Mouse (Mus musculus) testis, adult 2 months (tissue): Measurements from ENCODE around the gene Cygb. TPM values are rescaled to one million over a fixed set of nuclear protein-coding genes. Genes with fewer than 3 reads are reported as not detected.
A peak's percentile ranks its signal among the peaks of the same experiment; 100 is the strongest.
"Not testable (repeated sequence)": the region's sequence is repeated elsewhere in the genome, so short reads cannot be mapped to it uniquely, and the experiment has no call there.

Experiments
- H3K27ac ChIP-seq: fragments of 200-500 bp; 2 replicates; pipeline ENCODE4 v1.5.1; 2012; ENCODE audit warnings: low read depth, low read length; ENCODE audit not compliant: control insufficient read depth, insufficient read depth
- H3K27me3 ChIP-seq: fragments of 200-500 bp; 2 replicates; pipeline ENCODE4 v1.6.1; 2012; ENCODE audit warnings: mild to moderate bottlenecking, low read length, moderate library complexity; ENCODE audit not compliant: control insufficient read depth, insufficient read depth
- H3K36me3 ChIP-seq: fragments of 200-500 bp; 2 replicates; pipeline ENCODE4 v1.6.1; 2012; ENCODE audit warnings: mild to moderate bottlenecking, low read length; ENCODE audit not compliant: control insufficient read depth, insufficient read depth
- H3K4me1 ChIP-seq: fragments of 200-500 bp; 2 replicates; pipeline ENCODE4 v1.6.1; 2012; ENCODE audit warnings: low read length; ENCODE audit not compliant: control insufficient read depth, insufficient read depth
- H3K4me3 ChIP-seq: fragments of 200-500 bp; 2 replicates; pipeline ENCODE4 v1.5.1; 2012; ENCODE audit warnings: low read depth, mild to moderate bottlenecking, low read length, moderate library complexity, mixed read lengths; ENCODE audit not compliant: control insufficient read depth
- CTCF ChIP-seq: fragments of 200-500 bp; IDR thresholded peaks from 2 replicates; pipeline ENCODE4 v1.5.1; 2012; ENCODE audit warnings: low read depth, mild to moderate bottlenecking, inconsistent platforms, low read length, moderate library complexity; ENCODE audit not compliant: control insufficient read depth, insufficient read depth, insufficient replicate concordance
- POLR2A ChIP-seq: fragments of 200-500 bp; IDR thresholded peaks from 2 replicates; pipeline ENCODE4 v1.6.1; 2012; ENCODE audit warnings: low read depth, mild to moderate bottlenecking, inconsistent platforms, low read length, moderate library complexity; ENCODE audit not compliant: control insufficient read depth
- polyA plus RNA-seq: library from polyadenylated mRNA; depleted of rRNA; stranded (reverse); fragments of >200 nt; gene quantifications from 2 replicates; pipeline ENCODE4 v1.2.3, GENCODE M21; 2012

The Cygb gene
- polyA plus RNA-seq, 1 experiment = 3.7 TPM

DNA sequence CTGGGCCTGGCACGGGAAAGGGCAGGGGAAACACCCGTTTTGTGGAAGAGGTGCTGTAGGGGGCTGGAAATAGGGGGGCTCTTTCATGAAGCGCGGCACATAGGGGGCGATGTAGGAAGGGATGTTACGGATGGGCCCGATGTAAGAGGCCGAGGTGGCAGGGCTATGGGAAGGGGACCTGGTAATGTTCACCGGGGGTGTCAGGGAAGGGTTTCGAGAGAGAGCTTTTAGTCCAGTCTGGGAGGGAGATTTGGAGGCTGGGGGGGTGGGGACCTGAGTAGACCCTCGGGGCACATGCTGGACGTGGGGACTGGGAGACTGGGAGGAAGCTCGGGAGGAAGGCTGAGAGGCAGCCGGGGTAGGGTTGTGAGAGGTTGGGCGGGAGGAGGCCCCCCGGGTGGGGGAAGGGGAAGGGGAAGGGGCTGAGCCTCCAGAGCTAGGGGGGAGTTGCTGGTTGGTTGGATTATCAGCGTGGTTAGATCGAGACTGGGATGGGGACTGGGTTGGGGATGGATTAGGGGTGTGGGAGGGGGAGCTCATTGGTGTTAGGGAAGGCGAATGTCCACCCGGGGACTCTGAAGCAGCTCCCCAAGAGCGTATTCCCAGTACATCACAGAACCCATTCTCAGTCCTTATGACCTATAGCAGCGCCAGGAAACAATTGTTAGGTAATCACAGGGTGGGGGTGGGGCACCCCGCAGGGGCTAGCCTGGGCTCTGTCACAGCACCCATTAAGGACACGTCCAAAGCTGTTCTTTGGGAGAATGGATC, 26.4 kb upstream of the Cygb start:
- peak overlapping the region; percentile 91 for H3K4me3 ChIP-seq
- H3K4me1 ChIP-seq = peaks cover 3% of the 10 kb centered on the region; the same call in 1 of the 2 replicates
- H3K27ac ChIP-seq = peak overlapping the region; percentile 9; the same call in 1 of the 2 replicates
- no peaks in the 10 kb centered on the region for H3K36me3 ChIP-seq
- peak; percentile 53; the same call in 1 of the 2 replicates for TF ChIP-seq POLR2A
- no peak for TF ChIP-seq CTCF
- no peaks in the 10 kb centered on the region for H3K27me3 ChIP-seq

DNA sequence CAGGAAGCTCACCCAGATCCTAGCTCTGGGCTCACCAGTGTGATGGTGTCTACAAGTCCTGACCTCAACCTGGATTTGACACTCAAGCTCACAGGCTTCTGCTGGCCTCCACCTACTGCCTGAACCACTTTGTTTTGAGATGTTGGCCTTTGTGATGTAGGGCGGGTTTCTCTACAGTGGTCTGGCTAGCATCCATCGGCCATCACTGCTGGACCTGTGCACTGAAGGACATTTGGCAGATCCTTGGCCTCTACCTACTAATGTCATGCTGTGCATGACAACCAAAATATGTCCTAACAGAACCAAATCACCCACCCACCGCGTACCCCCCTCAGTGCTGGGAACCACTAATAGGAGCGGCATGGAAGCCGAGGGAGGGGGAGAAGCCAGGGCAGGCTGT, 25.0 kb upstream of the Cygb start:
- peak overlapping the region; percentile 91 for H3K4me3 ChIP-seq
- no peaks in the 10 kb centered on the region for H3K36me3 ChIP-seq
- H3K27ac ChIP-seq = peak overlapping the region; percentile 37
- peaks cover 3% of the 10 kb centered on the region; the same call in 1 of the 2 replicates for H3K4me1 ChIP-seq
- no peak for TF ChIP-seq CTCF
- peak; percentile 39; the same call in 1 of the 2 replicates for TF ChIP-seq POLR2A
- no peaks in the 10 kb centered on the region for H3K27me3 ChIP-seq

DNA sequence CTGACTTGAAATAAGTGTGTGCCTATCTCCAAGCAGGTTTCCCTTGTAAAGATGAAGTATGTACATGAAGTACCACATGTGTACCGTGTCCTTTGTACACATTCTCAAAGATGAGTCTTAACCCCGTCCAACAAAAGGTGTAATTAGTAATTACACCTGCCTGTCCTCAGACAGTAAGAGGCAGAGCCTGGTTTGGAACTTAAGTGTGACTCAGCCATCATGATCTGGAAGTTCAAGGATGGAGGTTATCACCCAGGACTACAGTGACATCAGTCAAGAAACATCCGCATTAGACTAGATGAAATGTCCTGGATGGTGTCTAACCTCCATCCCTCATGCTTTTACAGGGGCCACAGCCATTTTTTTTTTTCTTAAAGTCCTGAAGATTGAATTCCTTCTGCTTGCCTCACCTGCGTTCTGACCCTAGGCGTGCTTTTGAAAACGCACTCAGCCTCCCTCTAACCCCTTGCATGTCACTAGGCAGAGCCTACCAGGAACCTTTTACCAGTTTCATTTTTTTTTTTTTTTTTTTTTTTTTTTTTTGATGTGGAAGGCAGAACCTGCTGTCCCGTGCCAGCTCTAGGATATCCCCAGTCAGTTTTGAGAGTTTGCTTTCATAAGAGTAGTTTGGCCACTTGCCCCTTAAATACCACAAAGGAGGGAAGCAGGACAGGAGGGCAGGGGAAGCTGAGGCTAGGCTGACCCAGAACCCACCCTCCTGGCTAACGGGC, 23.8 kb upstream of the Cygb start:
- H3K36me3 ChIP-seq = peaks cover under 1% of the 10 kb centered on the region; the same call in 1 of the 2 replicates
- peak overlapping the region; percentile 91 for H3K4me3 ChIP-seq
- H3K27me3 ChIP-seq = no peaks in the 10 kb centered on the region
- TF ChIP-seq CTCF (no peak), POLR2A (no peak)
- H3K27ac ChIP-seq = 0 out of 2 replicates have a peak overlapping the region, but pooled peaks have one; percentile 12
- peaks cover 1% of the 10 kb centered on the region; the same call in 1 of the 2 replicates for H3K4me1 ChIP-seq

DNA sequence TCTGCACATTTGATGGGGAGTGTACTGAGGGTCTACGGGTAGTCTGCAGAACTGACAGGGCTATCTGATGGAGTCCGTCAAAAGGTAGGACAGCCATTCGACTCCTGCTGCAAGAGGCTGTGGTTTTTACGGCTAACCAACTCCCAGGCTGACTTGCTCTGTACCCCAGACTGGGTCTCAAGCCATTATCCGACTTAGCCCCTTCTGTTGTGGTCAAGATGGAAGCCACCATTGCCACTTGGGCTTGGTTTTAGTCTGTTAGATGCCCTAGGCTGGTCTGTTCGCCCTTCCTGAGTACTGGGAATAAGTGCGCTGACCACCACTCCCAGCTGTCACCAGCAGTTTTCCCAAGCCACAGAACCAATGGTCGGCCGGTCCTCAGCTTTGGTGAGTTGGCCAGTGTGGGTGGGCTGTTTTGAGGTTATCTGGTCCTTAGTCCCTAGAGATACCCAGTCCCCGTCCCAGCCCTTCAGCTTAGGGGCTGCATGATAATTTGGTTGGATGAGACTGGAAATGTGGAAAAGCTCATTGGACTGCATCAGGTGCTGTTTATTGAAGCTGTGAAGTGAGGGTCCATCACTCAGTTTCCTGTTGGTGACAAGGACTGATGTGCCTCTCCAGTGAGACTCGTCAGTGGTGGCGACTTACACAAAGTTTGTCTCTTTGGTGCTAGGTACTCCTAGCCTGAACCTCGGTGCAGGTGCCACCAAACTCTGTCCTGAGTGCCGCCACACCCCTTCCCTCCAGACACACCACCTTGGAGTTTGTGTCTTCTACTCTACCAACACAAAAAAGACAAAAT, 22.3 kb upstream of the Cygb start:
- H3K4me3 ChIP-seq = peak overlapping the region; percentile 12
- H3K27me3 ChIP-seq = no peaks in the 10 kb centered on the region
- H3K36me3 ChIP-seq = peaks cover 2% of the 10 kb centered on the region; the same call in 1 of the 2 replicates
- TF ChIP-seq CTCF (no peak), POLR2A (no peak; the same call in 1 of the 2 replicates)
- peaks cover 2% of the 10 kb centered on the region for H3K4me1 ChIP-seq
- H3K27ac ChIP-seq = no peak overlapping the region

DNA sequence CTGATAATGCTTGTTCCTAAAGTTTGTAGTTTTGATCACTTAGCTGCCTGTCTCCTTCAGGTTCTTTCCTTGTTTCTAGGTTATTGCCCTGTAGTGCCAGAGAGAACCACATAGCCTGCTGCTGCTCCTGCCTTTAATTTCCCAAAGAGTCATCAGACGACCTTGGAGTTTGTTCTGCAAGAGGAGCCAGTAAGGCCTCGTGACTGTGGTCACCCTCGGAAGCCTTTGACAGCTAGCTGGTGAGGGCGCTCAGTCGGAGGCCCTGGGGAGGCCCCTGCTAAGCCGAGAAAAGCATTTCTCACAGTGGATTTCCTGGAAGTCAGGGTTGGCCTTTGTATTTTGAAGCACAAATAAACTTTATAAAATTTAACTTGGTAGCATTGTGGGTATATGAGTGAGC, 21.3 kb upstream of the Cygb start:
- not testable (repeated sequence) for H3K36me3 ChIP-seq, H3K4me1 ChIP-seq, H3K27ac ChIP-seq, H3K4me3 ChIP-seq, H3K27me3 ChIP-seq

DNA sequence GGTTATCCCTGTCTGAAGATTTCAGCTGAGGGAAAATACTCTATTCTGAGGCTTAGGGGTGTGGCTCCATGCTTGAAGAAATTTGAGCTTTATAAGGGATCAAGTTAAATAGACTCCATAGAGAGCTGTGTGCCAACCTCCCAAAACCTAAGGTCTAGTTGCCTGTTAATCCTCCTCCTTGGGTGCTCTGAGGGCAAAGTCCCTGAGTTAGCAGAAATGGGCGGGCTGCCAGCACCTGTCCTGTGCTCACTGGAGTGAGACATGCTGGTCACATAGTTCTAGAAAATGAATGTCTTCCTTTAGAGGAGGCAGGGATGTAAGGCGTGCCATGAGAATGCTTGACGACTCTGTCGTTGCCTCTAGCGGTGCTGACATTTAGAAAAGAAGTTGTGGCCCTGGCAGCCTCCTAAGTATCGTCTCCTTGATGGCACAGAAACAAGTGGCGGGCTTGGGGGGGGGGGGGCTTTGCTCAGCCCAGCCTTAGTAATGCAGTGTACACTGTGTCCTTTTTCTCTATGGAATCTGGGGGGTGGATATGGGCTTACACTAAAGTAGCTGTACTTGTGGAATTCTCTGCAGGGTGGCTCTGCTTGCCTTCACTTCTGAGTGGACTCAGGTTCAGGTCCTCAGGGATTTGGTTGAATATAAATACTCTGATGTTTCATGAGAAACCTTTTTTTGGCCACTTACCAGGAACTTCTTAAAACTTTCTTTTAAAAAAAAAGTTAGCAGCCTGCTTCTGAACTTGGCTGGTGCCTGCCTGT, 20.7 kb upstream of the Cygb start:
- Histone ChIP-seq H3K27me3 (no peaks in the 10 kb centered on the region), H3K36me3 (peaks cover 2% of the 10 kb centered on the region; the same call in 1 of the 2 replicates), H3K27ac (no peak overlapping the region), H3K4me1 (peaks cover 5% of the 10 kb centered on the region), H3K4me3 (no peak overlapping the region)
- TF ChIP-seq POLR2A = no peak
- TF ChIP-seq CTCF = no peak

DNA sequence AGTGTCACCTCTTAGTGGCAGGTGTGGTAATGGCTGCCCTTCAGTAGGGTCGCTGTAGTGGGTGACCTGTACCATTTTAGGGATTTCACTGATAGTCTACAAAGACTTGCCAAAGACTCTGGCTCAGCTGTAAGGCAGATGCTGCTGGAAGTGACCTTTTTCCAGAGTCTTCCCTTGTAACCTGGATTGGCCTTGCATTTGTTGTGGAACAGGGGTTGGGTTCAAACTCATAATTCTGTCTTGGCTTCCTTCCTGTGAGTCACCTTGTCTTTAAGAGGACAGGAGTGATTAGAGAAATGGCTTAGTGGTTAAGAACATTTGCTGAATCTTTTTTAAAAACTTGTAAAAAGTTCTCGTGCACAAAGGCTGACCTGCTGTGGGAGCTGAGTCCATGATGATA, 19.3 kb upstream of the Cygb start:
- TF ChIP-seq CTCF (no peak), POLR2A (no peak)
- Histone ChIP-seq H3K36me3 (peaks cover 2% of the 10 kb centered on the region; the same call in 1 of the 2 replicates), H3K27me3 (no peaks in the 10 kb centered on the region), H3K27ac (no peak overlapping the region), H3K4me1 (peaks cover 12% of the 10 kb centered on the region), H3K4me3 (peak overlapping the region; percentile 94; the same call in 1 of the 2 replicates)
